Mouse (Mus musculus) forebrain, postnatal 0 days (tissue): ENCODE results near the gene Elmo2. TPM values are rescaled to one million over a fixed set of nuclear protein-coding genes. Genes with fewer than 3 reads are reported as not detected.

ENCODE experiments used
- ATAC-seq: fragments of 200-750 bp; cut with Nextera tagmentation; 2 replicates; pipeline ENCODE4 v1.8.0; 2017; ENCODE audit warnings: mild to moderate bottlenecking, moderate library complexity
- DNase-seq: peaks from one replicate; pipeline ENCODE4 v3.0.0-alpha.2; 2015
- H3K27ac ChIP-seq: fragments of 300-500 bp; sonication (generic); 2 replicates; pipeline ENCODE4 v1.5.1; 2014; ENCODE audit warnings: low read depth, mild to moderate bottlenecking, antibody characterized with exemption, low read length, moderate library complexity, mixed read lengths
- H3K27me3 ChIP-seq: fragments of 300-500 bp; sonication (generic); 2 replicates; pipeline ENCODE4 v1.6.1; 2014; ENCODE audit warnings: mild to moderate bottlenecking, low read length, mixed read lengths; ENCODE audit not compliant: insufficient read depth
- H3K36me3 ChIP-seq: fragments of 300-500 bp; sonication (generic); 2 replicates; pipeline ENCODE4 v1.6.1; 2014; ENCODE audit warnings: mild to moderate bottlenecking, moderate library complexity; ENCODE audit not compliant: insufficient read depth
- H3K4me1 ChIP-seq: fragments of 300-500 bp; sonication (generic); 2 replicates; pipeline ENCODE4 v1.6.1; 2014; ENCODE audit warnings: antibody characterized with exemption; ENCODE audit not compliant: insufficient read depth
- H3K4me2 ChIP-seq: fragments of 300-500 bp; sonication (generic); 2 replicates; pipeline ENCODE4 v1.6.1; 2014; ENCODE audit warnings: low read depth, mild to moderate bottlenecking, moderate library complexity
- H3K4me3 ChIP-seq: fragments of 300-500 bp; sonication (generic); 2 replicates; pipeline ENCODE4 v1.5.1; 2014; ENCODE audit warnings: low read depth, low read length, mixed read lengths
- H3K9ac ChIP-seq: fragments of 300-500 bp; sonication (generic); 2 replicates; pipeline ENCODE4 v1.6.1; 2014; ENCODE audit warnings: mild to moderate bottlenecking
- H3K9me3 ChIP-seq: fragments of 300-500 bp; sonication (generic); 2 replicates; pipeline ENCODE4 v1.6.1; 2016; ENCODE audit warnings: low read length
- CTCF ChIP-seq: sonication (generic); IDR thresholded peaks from 2 replicates; pipeline ENCODE4 v1.5.1; 2016; ENCODE audit warnings: antibody characterized with exemption, control low read depth, low read depth
- WGBS: fragments of 180-500 bp; shearing (Covaris S2); extraction: QIAGEN DNeasy Blood & Tissue Kit; methylation state at CpG from one replicate; pipeline ENCODE4 v1.1.7; 2014; 5-methylcytosine and 5-hydroxymethylcytosine counted together
- polyA plus RNA-seq: library from polyadenylated mRNA; unstranded; fragments of >200 nt; fragmentation: Nextera tagmentation; extraction: Ambion mirVana; gene quantifications from 2 replicates; pipeline ENCODE4 v1.2.1, GENCODE M21; 2015
- total RNA-seq: library from RNA; depleted of rRNA; stranded (reverse); fragments of >200 nt; gene quantifications from 2 replicates; pipeline ENCODE4 v1.2.3, GENCODE M21; 2014

Gene Elmo2
- total and polyA plus RNA-seq, 2 experiments from 2014 or later = 78.8 to 84.5 TPM

DNA sequence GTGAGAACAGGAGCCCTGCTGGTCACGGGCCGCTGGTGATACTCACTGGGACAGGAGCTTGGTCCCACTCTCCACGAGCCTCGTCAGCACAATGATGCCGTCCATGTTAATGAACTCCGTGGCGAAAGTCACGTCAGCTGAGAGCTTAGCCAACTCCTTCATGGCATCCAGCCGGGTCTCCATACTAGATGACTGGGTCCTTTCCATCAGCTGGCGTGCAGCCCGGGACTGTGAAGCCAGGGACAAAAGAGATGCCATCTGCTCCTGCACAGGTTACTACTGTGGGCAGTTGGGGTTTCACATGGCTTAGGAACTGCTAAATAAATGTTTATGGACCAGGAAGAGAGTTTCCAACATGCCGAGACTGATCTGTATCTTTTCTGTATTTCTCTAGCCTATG lies 14.7 kb downstream of the Elmo2 start:
- Histone ChIP-seq H3K27me3 (no peaks in the 10 kb centered on the region), H3K9ac (no peak overlapping the region), H3K27ac (no peak overlapping the region), H3K4me3 (no peak overlapping the region), H3K9me3 (no peaks in the 10 kb centered on the region), H3K4me1 (peaks cover 8% of the 10 kb centered on the region), H3K4me2 (no peak overlapping the region), H3K36me3 (peaks cover 86% of the 10 kb centered on the region)
- ATAC-seq = peak; percentile 42
- 34% methylated on average over 12 of the region's 12 CpGs for WGBS
- DNase-seq = peak; percentile 66
- no peak for TF ChIP-seq CTCF

GRCm38 (mm10) chr2:165310818-165311425 lies 15.4 kb downstream of the Elmo2 start:
- TF ChIP-seq CTCF = no peak
- H3K36me3 ChIP-seq = peaks cover 85% of the 10 kb centered on the region
- WGBS = 28% methylated on average over 13 of the region's 13 CpGs
- H3K4me2 ChIP-seq = no peak overlapping the region
- H3K9ac ChIP-seq = no peak overlapping the region
- no peak overlapping the region for H3K4me3 ChIP-seq
- no peaks in the 10 kb centered on the region for H3K9me3 ChIP-seq
- no peak for DNase-seq
- H3K4me1 ChIP-seq = 0 out of 2 replicates have a peak, but pooled peaks cover 2% of the 10 kb centered on the region
- no peak overlapping the region; the same call in 1 of the 2 replicates for H3K27ac ChIP-seq
- no peaks in the 10 kb centered on the region for H3K27me3 ChIP-seq
- ATAC-seq = peak; percentile 10; the same call in 1 of the 2 replicates

GRCm38 (mm10) chr2:165307801-165308200 lies 18.5 kb downstream of the Elmo2 start:
- Histone ChIP-seq H3K36me3 (peaks cover 77% of the 10 kb centered on the region), H3K9me3 (no peaks in the 10 kb centered on the region), H3K27ac (no peak overlapping the region), H3K4me1 (no peaks in the 10 kb centered on the region), H3K27me3 (no peaks in the 10 kb centered on the region), H3K9ac (no peak overlapping the region), H3K4me2 (no peak overlapping the region), H3K4me3 (no peak overlapping the region)
- 88% methylated on average over 6 of the region's 6 CpGs for WGBS
- TF ChIP-seq CTCF = no peak
- ATAC-seq (no peak), DNase-seq (no peak)

GRCm38 (mm10) chr2:165305438-165305837 lies 20.8 kb downstream of the Elmo2 start:
- no peak for TF ChIP-seq CTCF
- DNase-seq (no peak), ATAC-seq (no peak)
- no peak overlapping the region for H3K27ac ChIP-seq
- H3K36me3 ChIP-seq = peaks cover 70% of the 10 kb centered on the region
- H3K9me3 ChIP-seq = no peaks in the 10 kb centered on the region
- no peak overlapping the region for H3K9ac ChIP-seq
- no peaks in the 10 kb centered on the region for H3K27me3 ChIP-seq
- H3K4me3 ChIP-seq = no peak overlapping the region
- no peak overlapping the region for H3K4me2 ChIP-seq
- WGBS = 88% methylated on average over 8 of the region's 8 CpGs
- H3K4me1 ChIP-seq = no peaks in the 10 kb centered on the region

- no peaks in the 10 kb centered on the region for H3K27me3 ChIP-seq
- H3K27ac ChIP-seq = no peak overlapping the region
- TF ChIP-seq CTCF = no peak
- H3K4me3 ChIP-seq = no peak overlapping the region
- H3K4me1 ChIP-seq = no peaks in the 10 kb centered on the region
- DNase-seq (no peak), ATAC-seq (no peak)
- no peaks in the 10 kb centered on the region for H3K9me3 ChIP-seq
- no peak overlapping the region for H3K4me2 ChIP-seq
- 90% methylated on average over 19 of the region's 19 CpGs for WGBS
- no peak overlapping the region for H3K9ac ChIP-seq
- H3K36me3 ChIP-seq = peaks cover 64% of the 10 kb centered on the region
These were observed 21.5 kb downstream of the Elmo2 start for GRCm38 (mm10) chr2:165304819-165305218.

GRCm38 (mm10) chr2:165303354-165304012 lies 22.8 kb downstream of the Elmo2 start:
- Histone ChIP-seq H3K9ac (no peak overlapping the region), H3K36me3 (peaks cover 63% of the 10 kb centered on the region), H3K4me3 (no peak overlapping the region), H3K4me2 (no peak overlapping the region), H3K27ac (no peak overlapping the region), H3K27me3 (no peaks in the 10 kb centered on the region), H3K4me1 (no peaks in the 10 kb centered on the region), H3K9me3 (no peaks in the 10 kb centered on the region)
- no peak for ATAC-seq
- WGBS = 86% methylated on average over 6 of the region's 6 CpGs
- DNase-seq = no peak
- TF ChIP-seq CTCF = no peak

GRCm38 (mm10) chr2:165301409-165301808 lies 24.9 kb downstream of the Elmo2 start:
- Histone ChIP-seq H3K4me3 (no peak overlapping the region), H3K4me2 (no peak overlapping the region), H3K36me3 (peaks cover 64% of the 10 kb centered on the region), H3K27me3 (no peaks in the 10 kb centered on the region), H3K9me3 (no peaks in the 10 kb centered on the region), H3K27ac (no peak overlapping the region), H3K4me1 (no peaks in the 10 kb centered on the region), H3K9ac (no peak overlapping the region)
- ATAC-seq = no peak
- DNase-seq = no peak
- WGBS = 44% methylated on average over 3 of the region's 3 CpGs
- no peak for TF ChIP-seq CTCF
